Mouse (Mus musculus) liver, embryonic 11.5 days (tissue): ENCODE data around the gene Cda. TPM values are rescaled to one million over a fixed set of nuclear protein-coding genes. Genes with fewer than 3 reads are reported as not detected.

Experiments
- ATAC-seq: fragments of 200-750 bp; cut with Nextera tagmentation; replicated peaks from 2 replicates; pipeline ENCODE4 v1.8.0; 2017; ENCODE audit warnings: moderate number of reproducible peaks, mild to moderate bottlenecking, moderate TSS enrichment, moderate library complexity; ENCODE audit not compliant: low FRiP score
- DNase-seq: peaks from one replicate; pipeline ENCODE4 v3.0.0-alpha.2; 2017; ENCODE audit warnings: low spot score
- H3K27ac ChIP-seq: fragments of 300-500 bp; sonication (generic); 2 replicates; pipeline ENCODE4 v1.5.1; 2014; ENCODE audit warnings: mild to moderate bottlenecking, low read depth, low read length, control low read depth
- H3K27me3 ChIP-seq: fragments of 300-500 bp; sonication (generic); replicated peaks from 2 replicates; pipeline ENCODE4 v1.6.1; 2014; ENCODE audit warnings: low read length, mixed read lengths; ENCODE audit not compliant: control insufficient read depth, insufficient read depth
- H3K36me3 ChIP-seq: fragments of 300-500 bp; sonication (generic); 2 replicates; pipeline ENCODE4 v1.6.1; 2014; ENCODE audit warnings: mild to moderate bottlenecking, low read length, moderate library complexity, mixed read lengths; ENCODE audit not compliant: control insufficient read depth, insufficient read depth
- H3K4me1 ChIP-seq: fragments of 300-500 bp; sonication (generic); replicated peaks from 2 replicates; pipeline ENCODE4 v1.6.1; 2014; ENCODE audit warnings: low read length, mixed read lengths; ENCODE audit not compliant: control insufficient read depth, insufficient read depth
- H3K4me2 ChIP-seq: fragments of 300-500 bp; sonication (generic); 2 replicates; pipeline ENCODE4 v1.6.1; 2014; ENCODE audit warnings: mild to moderate bottlenecking, control low read depth, moderate library complexity
- H3K4me3 ChIP-seq: fragments of 300-500 bp; sonication (generic); 2 replicates; pipeline ENCODE4 v1.5.1; 2014; ENCODE audit warnings: low read depth, low read length, control low read depth
- H3K9ac ChIP-seq: fragments of 300-500 bp; sonication (generic); 2 replicates; pipeline ENCODE4 v1.6.1; 2014; ENCODE audit warnings: low read depth, low read length, control low read depth
- H3K9me3 ChIP-seq: fragments of 300-500 bp; sonication (generic); 2 replicates; pipeline ENCODE4 v1.6.1; 2016; ENCODE audit warnings: low read length, inconsistent platforms, mixed read lengths; ENCODE audit not compliant: control insufficient read depth
- WGBS: fragments of 180-500 bp; shearing (Covaris S2); extraction: QIAGEN DNeasy Blood & Tissue Kit; methylation state at CpG from one replicate; pipeline ENCODE4 v1.1.7; 2014; 5-methylcytosine and 5-hydroxymethylcytosine counted together
- polyA plus RNA-seq: library from polyadenylated mRNA; unstranded; fragments of >200 nt; fragmentation: Nextera tagmentation; extraction: Ambion mirVana; gene quantifications from 2 replicates; pipeline ENCODE4 v1.2.1, GENCODE M21; 2014

Cda gene
- polyA plus RNA-seq, 1 experiment from 2014 or later, result 7.2 TPM

DNA sequence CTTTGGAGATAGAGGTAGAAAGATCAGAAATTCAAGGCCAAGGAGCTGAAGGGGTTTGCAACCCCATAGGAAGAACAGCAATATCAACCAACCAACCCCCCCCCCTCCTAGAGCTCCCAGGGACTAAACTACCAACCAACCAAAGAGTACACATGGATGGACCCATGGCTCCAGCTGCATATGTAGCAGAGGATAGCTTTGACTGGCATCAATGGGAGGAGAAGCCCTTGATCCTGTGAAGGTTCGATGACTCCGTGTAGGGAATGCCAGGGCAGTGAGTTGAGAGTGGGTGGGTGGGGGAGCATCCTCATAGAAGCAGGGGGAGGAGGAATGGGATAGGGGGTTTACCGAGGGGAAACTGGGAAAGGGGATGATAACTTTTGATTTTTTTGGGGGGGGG lies 43.3 kb downstream of the Cda start:
- H3K27me3 ChIP-seq, result no peaks in the 10 kb centered on the region
- ATAC-seq, result no peak
- H3K27ac ChIP-seq, result no peak overlapping the region
- no peak overlapping the region for H3K4me3 ChIP-seq
- H3K4me1 ChIP-seq, result peaks cover 12% of the 10 kb centered on the region
- DNase-seq, result no peak
- H3K36me3 ChIP-seq, result no peaks in the 10 kb centered on the region
- no peak overlapping the region for H3K4me2 ChIP-seq
- no peaks in the 10 kb centered on the region for H3K9me3 ChIP-seq
- H3K9ac ChIP-seq, result no peak overlapping the region
- 87% methylated on average over 3 of the region's 3 CpGs for WGBS

DNA sequence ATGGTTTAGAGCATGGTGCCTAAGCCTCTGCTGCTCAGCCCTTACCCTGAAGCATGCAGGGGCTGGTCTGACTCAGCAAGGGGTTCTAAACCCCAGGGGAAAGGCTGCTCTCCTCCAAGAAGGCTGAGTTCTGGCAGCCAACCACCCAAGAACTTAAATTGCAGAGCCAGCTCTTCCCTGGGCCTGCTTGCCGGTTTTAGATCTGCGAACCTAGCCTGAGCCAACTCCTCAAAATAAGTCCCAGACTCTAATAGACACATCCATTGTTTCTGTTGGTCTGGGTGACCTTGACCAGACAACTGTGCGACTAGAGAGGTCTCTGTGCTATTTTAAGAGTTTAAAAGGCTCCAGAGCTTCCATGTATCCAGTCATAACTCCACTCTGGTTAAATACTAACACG lies 44.0 kb downstream of the Cda start:
- Histone ChIP-seq H3K4me2 (no peak overlapping the region), H3K4me1 (peaks cover 12% of the 10 kb centered on the region), H3K9ac (peak overlapping the region; percentile 12; the same call in 1 of the 2 replicates), H3K27me3 (no peaks in the 10 kb centered on the region), H3K36me3 (no peaks in the 10 kb centered on the region), H3K27ac (no peak overlapping the region; the same call in 1 of the 2 replicates), H3K9me3 (no peaks in the 10 kb centered on the region), H3K4me3 (no peak overlapping the region)
- 72% methylated on average over 4 of the region's 4 CpGs for WGBS
- ATAC-seq (no peak), DNase-seq (no peak)

DNA sequence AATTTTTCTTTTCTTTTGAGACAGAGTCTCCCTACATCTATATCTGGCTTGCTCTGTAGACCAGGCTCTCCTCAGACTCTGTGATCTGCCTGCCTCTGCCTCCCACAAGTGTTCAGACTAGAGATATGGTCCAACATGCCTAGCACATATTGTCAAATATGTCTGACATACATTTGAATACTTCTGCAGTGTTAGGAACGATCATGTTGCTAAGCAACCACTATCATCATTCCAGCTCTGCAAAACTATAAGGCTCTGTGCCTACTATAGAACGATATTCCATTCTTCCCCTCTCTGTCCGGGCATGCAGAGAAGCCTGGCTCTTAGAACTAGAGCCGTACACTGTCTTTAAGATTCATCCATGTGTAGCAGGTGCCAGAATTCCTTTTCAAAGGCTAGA lies 45.1 kb downstream of the Cda start:
- DNase-seq (no peak), ATAC-seq (no peak)
- Histone ChIP-seq H3K27ac (no peak overlapping the region), H3K4me1 (peaks cover 12% of the 10 kb centered on the region), H3K9ac (no peak overlapping the region), H3K27me3 (no peaks in the 10 kb centered on the region), H3K36me3 (no peaks in the 10 kb centered on the region), H3K4me3 (no peak overlapping the region), H3K9me3 (no peaks in the 10 kb centered on the region), H3K4me2 (no peak overlapping the region)
- 81% methylated on average over 4 of the region's 4 CpGs for WGBS

DNA sequence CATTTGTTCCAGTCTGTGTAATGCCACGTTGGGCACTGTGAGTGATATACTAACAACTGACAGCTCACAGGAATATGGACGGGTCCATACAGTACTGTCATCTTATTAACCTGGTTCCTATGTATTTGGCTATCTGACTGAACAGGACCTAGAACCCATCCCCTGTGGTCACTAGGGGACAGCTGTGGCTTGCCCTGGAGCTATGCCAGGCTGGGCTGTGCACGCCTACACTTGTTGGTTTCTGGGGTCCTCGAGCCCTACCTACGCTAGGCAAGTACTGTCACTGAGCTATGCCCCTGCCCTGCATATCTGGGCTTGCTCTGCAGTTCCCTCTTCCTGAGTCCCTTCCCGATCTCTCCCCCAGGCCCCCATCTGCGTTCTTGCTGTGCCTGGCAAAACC lies 46.3 kb downstream of the Cda start:
- Histone ChIP-seq H3K4me3 (no peak overlapping the region), H3K9me3 (no peaks in the 10 kb centered on the region), H3K4me1 (peaks cover 8% of the 10 kb centered on the region), H3K36me3 (0 out of 2 replicates have a peak, but pooled peaks cover 4% of the 10 kb centered on the region), H3K9ac (no peak overlapping the region), H3K4me2 (no peak overlapping the region), H3K27me3 (no peaks in the 10 kb centered on the region), H3K27ac (no peak overlapping the region)
- DNase-seq (no peak), ATAC-seq (no peak)
- WGBS, result 71% methylated on average over 7 of the region's 7 CpGs

DNA sequence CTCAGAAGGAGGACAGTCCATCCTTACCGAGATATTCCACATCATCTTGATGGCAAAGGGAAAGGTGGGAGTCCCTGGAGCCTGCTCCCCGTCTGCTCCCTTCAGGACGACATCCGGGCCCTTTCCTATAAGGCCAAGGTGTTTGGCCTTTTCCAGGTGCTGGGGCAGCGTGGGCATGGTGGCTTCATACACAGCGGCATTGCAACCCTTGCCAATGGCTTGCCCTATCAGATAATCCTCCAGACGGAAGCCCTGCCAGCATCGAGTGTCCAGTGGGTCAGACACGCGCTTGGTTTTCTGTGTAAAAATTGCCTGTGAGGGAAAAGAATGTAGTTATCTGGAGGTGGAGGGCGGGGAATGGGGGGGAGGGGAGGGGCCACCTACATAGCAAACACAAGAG lies 47.1 kb downstream of the Cda start:
- no peak overlapping the region for H3K4me2 ChIP-seq
- no peak for DNase-seq
- ATAC-seq, result no peak
- H3K27me3 ChIP-seq, result no peaks in the 10 kb centered on the region
- 71% methylated on average over 11 of the region's 11 CpGs for WGBS
- H3K9me3 ChIP-seq, result no peaks in the 10 kb centered on the region
- 0 out of 2 replicates have a peak, but pooled peaks cover 5% of the 10 kb centered on the region for H3K36me3 ChIP-seq
- no peak overlapping the region for H3K9ac ChIP-seq
- H3K4me3 ChIP-seq, result no peak overlapping the region
- H3K4me1 ChIP-seq, result peaks cover 6% of the 10 kb centered on the region; the same call in 1 of the 2 replicates
- no peak overlapping the region for H3K27ac ChIP-seq

DNA sequence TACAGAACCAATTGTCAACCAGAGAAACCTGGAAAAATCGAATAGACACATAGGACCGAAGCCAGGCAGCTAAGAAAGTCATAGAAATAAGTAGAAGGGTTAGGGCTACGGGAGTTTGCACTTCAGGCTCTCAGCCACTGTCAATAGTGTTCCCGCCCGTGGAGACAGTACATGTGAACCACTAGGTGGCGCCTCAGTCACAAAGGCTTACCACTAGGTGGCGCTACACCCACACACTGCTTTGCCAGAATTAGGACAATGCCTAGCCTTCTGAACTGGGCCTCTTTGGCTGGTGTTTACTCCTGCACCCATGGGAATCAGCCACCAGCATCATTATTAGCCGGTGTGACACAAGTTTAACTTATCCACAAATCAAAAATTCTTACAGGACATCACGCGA lies 48.3 kb downstream of the Cda start:
- ATAC-seq (0 out of 2 replicates have a peak, but pooled peaks have one; percentile 35), DNase-seq (peak; percentile 77)
- H3K4me1 ChIP-seq, result peaks cover 2% of the 10 kb centered on the region; the same call in 1 of the 2 replicates
- H3K4me2 ChIP-seq, result no peak overlapping the region
- no peak overlapping the region for H3K4me3 ChIP-seq
- no peaks in the 10 kb centered on the region for H3K27me3 ChIP-seq
- 0 out of 2 replicates have a peak, but pooled peaks cover 5% of the 10 kb centered on the region for H3K36me3 ChIP-seq
- WGBS, result 33% methylated on average over 10 of the region's 10 CpGs
- H3K9me3 ChIP-seq, result no peaks in the 10 kb centered on the region
- no peak overlapping the region for H3K9ac ChIP-seq
- no peak overlapping the region for H3K27ac ChIP-seq

DNA sequence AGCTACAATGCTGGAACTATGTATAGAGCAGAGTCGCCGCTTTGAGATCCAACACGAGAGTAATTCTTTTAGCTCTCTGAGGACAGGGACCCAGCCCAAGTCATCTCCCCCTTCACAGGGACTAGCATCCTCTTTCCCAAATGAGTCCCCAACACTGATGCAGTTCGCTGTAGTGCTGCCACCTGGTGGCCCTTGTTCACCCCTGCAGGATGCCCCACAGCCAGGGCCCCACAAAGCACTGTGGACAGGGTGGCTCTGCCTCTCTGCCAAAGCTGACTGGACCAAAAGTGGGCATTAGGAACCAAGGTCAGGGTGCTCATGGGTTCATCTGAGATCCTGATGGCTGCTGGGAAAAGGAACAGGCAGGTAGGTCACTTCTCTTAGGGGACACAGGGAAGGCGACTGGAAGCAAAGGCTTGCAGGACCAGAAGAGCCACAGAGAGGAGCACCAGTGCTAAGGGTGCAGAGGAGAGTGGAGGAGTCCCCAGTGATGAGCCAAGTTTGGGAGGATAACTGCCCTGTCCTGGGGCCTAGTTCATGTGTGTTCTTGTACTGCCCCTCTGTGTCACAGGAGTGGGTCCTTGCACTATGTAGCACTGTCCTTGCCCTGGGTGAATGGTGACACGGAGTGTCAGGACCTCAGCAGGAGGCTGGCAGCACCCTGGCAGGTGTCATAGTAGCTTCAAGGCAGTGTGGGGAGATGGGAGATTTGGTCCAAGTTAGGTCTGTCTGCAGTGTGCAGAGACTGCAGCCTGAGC lies 49.1 kb downstream of the Cda start:
- H3K27me3 ChIP-seq, result no peaks in the 10 kb centered on the region
- H3K36me3 ChIP-seq, result 0 out of 2 replicates have a peak, but pooled peaks cover 5% of the 10 kb centered on the region
- H3K4me3 ChIP-seq, result no peak overlapping the region
- H3K4me2 ChIP-seq, result no peak overlapping the region
- H3K4me1 ChIP-seq, result peaks cover 2% of the 10 kb centered on the region; the same call in 1 of the 2 replicates
- 45% methylated on average over 6 of the region's 6 CpGs for WGBS
- H3K27ac ChIP-seq, result no peak overlapping the region
- no peak overlapping the region for H3K9ac ChIP-seq
- ATAC-seq, result peak; percentile 42
- no peaks in the 10 kb centered on the region for H3K9me3 ChIP-seq
- no peak for DNase-seq

DNA sequence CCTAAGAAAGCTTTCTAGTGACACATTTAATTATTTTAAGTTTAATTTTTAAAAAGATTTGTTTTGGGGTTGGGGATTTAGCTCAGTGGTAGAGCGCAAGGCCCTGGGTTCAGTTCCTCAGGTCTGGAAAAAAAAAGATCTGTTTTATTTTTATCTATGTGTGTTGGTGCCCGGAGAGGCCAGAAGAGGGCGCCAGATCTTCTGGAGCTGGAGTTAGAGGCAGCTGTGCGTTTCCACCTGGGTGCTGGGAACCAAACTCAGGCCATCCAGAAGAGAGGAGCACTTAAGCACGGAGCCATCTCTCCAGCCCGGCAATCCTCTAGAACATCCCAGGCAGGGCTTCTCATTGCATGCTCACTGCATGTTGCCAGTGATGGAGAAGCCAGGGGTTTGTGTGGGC lies 51.4 kb downstream of the Cda start:
- Histone ChIP-seq H3K9ac (no peak overlapping the region), H3K4me2 (no peak overlapping the region), H3K4me3 (no peak overlapping the region), H3K27me3 (no peaks in the 10 kb centered on the region), H3K27ac (no peak overlapping the region), H3K4me1 (peaks cover under 1% of the 10 kb centered on the region; the same call in 1 of the 2 replicates), H3K36me3 (peaks cover 21% of the 10 kb centered on the region; the same call in 1 of the 2 replicates), H3K9me3 (no peaks in the 10 kb centered on the region)
- DNase-seq (no peak), ATAC-seq (no peak)
- WGBS, result 90% methylated on average over 6 of the region's 6 CpGs

DNA sequence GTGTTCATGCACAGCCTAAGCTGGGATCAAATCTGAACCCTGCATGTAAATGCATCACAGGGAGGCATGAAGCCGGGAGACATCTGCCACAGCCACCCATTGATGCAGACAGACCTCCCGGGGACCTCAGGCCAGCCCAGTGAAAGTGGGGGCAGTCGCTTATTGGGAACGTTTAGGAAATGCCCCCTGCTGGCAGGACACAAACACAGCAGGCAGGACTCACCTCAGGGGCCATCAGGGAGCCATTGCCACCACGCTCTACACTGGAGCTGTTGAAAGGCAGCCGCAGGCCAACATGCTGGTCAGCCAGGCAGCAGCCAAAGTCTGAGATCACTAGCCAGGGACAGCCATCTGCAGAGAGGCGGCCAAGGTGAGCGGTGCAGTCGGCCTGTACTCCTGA lies 52.0 kb downstream of the Cda start:
- H3K4me1 ChIP-seq, result no peaks in the 10 kb centered on the region
- H3K36me3 ChIP-seq, result peaks cover 26% of the 10 kb centered on the region; the same call in 1 of the 2 replicates
- no peak overlapping the region for H3K4me2 ChIP-seq
- no peak overlapping the region for H3K4me3 ChIP-seq
- no peak overlapping the region for H3K9ac ChIP-seq
- no peak overlapping the region for H3K27ac ChIP-seq
- H3K9me3 ChIP-seq, result no peaks in the 10 kb centered on the region
- 72% methylated on average over 9 of the region's 9 CpGs for WGBS
- H3K27me3 ChIP-seq, result no peaks in the 10 kb centered on the region
- ATAC-seq (no peak), DNase-seq (no peak)
